9 mouse cellular contexts compared by ENCODE assay signal in the genomic region with DNA sequence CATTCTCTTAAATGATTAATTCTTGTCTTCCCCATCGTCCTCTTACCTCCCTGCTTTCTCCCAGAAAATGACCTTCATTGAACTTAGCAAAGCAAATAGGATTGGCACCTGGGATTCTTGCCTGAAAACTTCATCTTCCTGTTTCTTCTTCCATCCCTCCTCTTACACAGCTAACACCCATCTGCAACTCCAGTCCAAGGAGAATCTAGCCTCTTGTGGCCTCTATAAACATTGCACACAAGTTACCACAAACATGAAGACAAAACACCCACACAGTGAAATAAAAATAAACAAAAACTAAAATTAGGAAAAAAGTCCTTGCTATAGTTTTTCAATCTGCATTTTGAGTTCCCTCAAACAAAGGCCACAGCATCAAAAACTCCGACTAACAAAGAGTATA. TPM values are rescaled to one million over a fixed set of nuclear protein-coding genes. Genes with fewer than 3 reads are reported as not detected.
DNase-seq lines count a peak whose midpoint lies in the region; ATAC-seq lines count a peak whose summit lies in the region.
"Had no signal": no experiment of that assay in that cellular context is flagged by ENCODE, and none has a peak within 500 bp of the region (broad histone marks: within the 10 kb centered on the region; RNA-seq: fewer than 3 reads in every experiment).

No protein-coding gene starts in this region.

- intact Hi-C loops in heart, postnatal 25 days (cut with DNase I): loop anchor here (2.0 to 5.0 kb wide), 3 partner anchors 13 to 49 kb away; a partner anchor contains a TSS

- peak overlapping the region; percentile 85 for H3K4me2 ChIP-seq in heart, embryonic 13.5 days

- WGBS in heart, embryonic 13.5 days: 50% methylated on average over 2 of the region's 2 CpGs
- WGBS in hindbrain, embryonic 10.5 days: 61% methylated on average over 2 of the region's 2 CpGs
- 67% methylated on average over 2 of the region's 2 CpGs for WGBS in macrophage (ENCODE audit: missing documents)

- H3K27ac ChIP-seq in heart, embryonic 13.5 days (replicated peaks): 0 out of 2 replicates have a peak overlapping the region, but pooled peaks have one; percentile 99
- H3K27ac ChIP-seq in hindbrain, embryonic 10.5 days: no peak overlapping the region
- H3K27ac ChIP-seq in macrophage: peak overlapping the region; percentile 96

- H3K4me3 ChIP-seq in heart, embryonic 13.5 days: peak overlapping the region; percentile 87
- peak overlapping the region; percentile 81 for H3K4me3 ChIP-seq in hindbrain, embryonic 10.5 days
- H3K4me3 ChIP-seq in macrophage (ENCODE audit: inconsistent target): peak overlapping the region; percentile 92

- peaks cover 56% of the 10 kb centered on the region for H3K79me2 ChIP-seq in macrophage (ENCODE audit: inconsistent target)

- DNase-seq in heart, postnatal 25 days (ENCODE audit: low spot score): no peak
- peak; percentile 38 for DNase-seq in MN1 (ENCODE audit: low spot score)
- DNase-seq in hindbrain, embryonic 10.5 days (ENCODE audit: low spot score): no peak
- DNase-seq in embryo, embryonic 10 days (ENCODE audit: low spot score): no peak
- DNase-seq in adrenal gland, adult 18-20 months (ENCODE audit: low spot score in 2 of 2): no peak
- no peak for DNase-seq in embryo, embryonic 11 days

- no peaks in the 10 kb centered on the region for H3K27me3 ChIP-seq in heart, embryonic 13.5 days (replicated peaks)
- H3K27me3 ChIP-seq in hindbrain, embryonic 10.5 days (ENCODE audit: insufficient read depth, poor library complexity, severe bottlenecking): no peaks in the 10 kb centered on the region

- H3K9me3 ChIP-seq in heart, embryonic 13.5 days: no peaks in the 10 kb centered on the region
- no peaks in the 10 kb centered on the region for H3K9me3 ChIP-seq in hindbrain, embryonic 10.5 days
- H3K9me3 ChIP-seq: G1E had no signal

- peaks cover 19% of the 10 kb centered on the region for H3K36me3 ChIP-seq in heart, embryonic 13.5 days
- H3K36me3 ChIP-seq in hindbrain, embryonic 10.5 days: peaks cover 43% of the 10 kb centered on the region
- peaks cover 4% of the 10 kb centered on the region; the same call in 1 of the 2 replicates for H3K36me3 ChIP-seq in macrophage (ENCODE audit: inconsistent target)

- ATAC-seq in heart, embryonic 13.5 days (ENCODE audit: extremely low read depth, insufficient number of reproducible peaks, low FRiP score, low TSS enrichment): no peak

- H3K4me1 ChIP-seq in heart, embryonic 13.5 days: peaks cover 64% of the 10 kb centered on the region
- H3K4me1 ChIP-seq in hindbrain, embryonic 10.5 days (replicated peaks): peaks cover 33% of the 10 kb centered on the region

- peak overlapping the region; percentile 90 for H3K9ac ChIP-seq in heart, embryonic 13.5 days

RNA-seq across cellular contexts. Expression of a gene that starts 2.1 kb away (rescaled TPM):
- 245 and 277 TPM in 2 replicates for polyA plus RNA-seq in heart, embryonic 13.5 days (2015; fragmentation: Nextera tagmentation; extraction: Ambion mirVana)
- total RNA-seq in heart, postnatal 25 days (2021): 100 to 1,000 TPM; 332 to 350 TPM
- polyA plus RNA-seq in hindbrain, embryonic 10.5 days (2016; fragmentation: Nextera tagmentation; extraction: Ambion mirVana): 130 and 147 TPM in 2 replicates
- total RNA-seq in macrophage (2018; cell fraction: chromatin; rRNA removed): 100 to 1,000 TPM in 4 of 26 experiments, 10 to 100 TPM in 22; 42.5 to 160 (median 85.9) TPM
- 100 to 1,000 TPM; 277 to 410 (median 349) TPM for total RNA-seq in macrophage (2018; cell fraction: cytosol; rRNA removed)
- 100 to 1,000 TPM; 162 to 341 (median 212) TPM for total RNA-seq in macrophage (2018; cell fraction: nucleus; rRNA removed)
- 297 to 494 TPM (median 475 TPM) in 3 replicates for polyA plus RNA-seq in macrophage (2018)
- total RNA-seq in adrenal gland, adult 18-20 months (2021): 100 to 1,000 TPM; 578 to 580 TPM

RNA-seq across cellular contexts. Expression of a gene that starts 24.1 kb away (rescaled TPM):
- polyA plus RNA-seq in heart, embryonic 13.5 days (2015; fragmentation: Nextera tagmentation; extraction: Ambion mirVana): 0.19 and 0.32 TPM in 2 replicates
- total RNA-seq in heart, postnatal 25 days (2021): not detected
- polyA plus RNA-seq in hindbrain, embryonic 10.5 days (2016; fragmentation: Nextera tagmentation; extraction: Ambion mirVana): 2.5 and 3.7 TPM in 2 replicates
- total RNA-seq in macrophage (2018; cell fraction: chromatin; rRNA removed): not detected
- total RNA-seq in macrophage (2018; cell fraction: cytosol; rRNA removed): not detected
- total RNA-seq in macrophage (2018; cell fraction: nucleus; rRNA removed): not detected
- not detected in 3 replicates for polyA plus RNA-seq in macrophage (2018)
- not detected for total RNA-seq in adrenal gland, adult 18-20 months (2021)
- polyA plus RNA-seq: G1E had no signal

RNA-seq across cellular contexts. Expression of a gene that starts 50.1 kb away (rescaled TPM):
- polyA plus RNA-seq in heart, embryonic 13.5 days (2015; fragmentation: Nextera tagmentation; extraction: Ambion mirVana): 12.1 and 13.2 TPM in 2 replicates
- total RNA-seq in heart, postnatal 25 days (2021): 10 to 100 TPM; 12.6 to 12.9 TPM
- polyA plus RNA-seq in hindbrain, embryonic 10.5 days (2016; fragmentation: Nextera tagmentation; extraction: Ambion mirVana): 21.1 and 22.9 TPM in 2 replicates
- total RNA-seq in macrophage (2018; cell fraction: chromatin; rRNA removed): 10 to 100 TPM in 1 of 26 experiments, 1 to 10 TPM in 24, under 1 TPM in 1; 0.92 to 11.0 (median 6.7) TPM
- total RNA-seq in macrophage (2018; cell fraction: cytosol; rRNA removed): 1 to 10 TPM in 22 of 26 experiments, under 1 TPM in 4; 0.89 to 2.2 (median 1.3) TPM
- 1 to 10 TPM in 23 of 26 experiments, under 1 TPM in 3; 0.82 to 7.4 (median 2.6) TPM for total RNA-seq in macrophage (2018; cell fraction: nucleus; rRNA removed)
- 0.49 to 1.4 TPM (median 1.3 TPM) in 3 replicates for polyA plus RNA-seq in macrophage (2018)
- 10 to 100 TPM; 12.6 to 14.7 TPM for total RNA-seq in adrenal gland, adult 18-20 months (2021)
- polyA plus RNA-seq: G1E had no signal
